Mouse (Mus musculus) olfactory bulb, adult 2 months (tissue): ENCODE measurements around the gene Srcin1.

Source experiments
- CTCF ChIP-seq: fragments of 200-500 bp; IDR thresholded peaks from 2 replicates; pipeline ENCODE4 v1.5.1; 2012; ENCODE audit warnings: low read depth, mild to moderate bottlenecking, low read length, moderate library complexity; ENCODE audit not compliant: insufficient read depth
- POLR2A ChIP-seq: fragments of 200-500 bp; IDR thresholded peaks from 2 replicates; pipeline ENCODE4 v1.6.1; 2012; ENCODE audit warnings: mild to moderate bottlenecking, low read depth, low read length, moderate library complexity; ENCODE audit not compliant: insufficient read depth

GRCm38 (mm10) chr11:97574551-97575051 lies 1.4 kb downstream of the Srcin1 start:
- TF ChIP-seq CTCF = no peak
- no peak; the same call in 1 of the 2 replicates for TF ChIP-seq POLR2A
